Mouse (Mus musculus): ENCODE data around the gene Sprr2f. TPM values are rescaled to one million over a fixed set of nuclear protein-coding genes. Genes with fewer than 3 reads are reported as not detected.

The Sprr2f gene
- polyA plus RNA-seq, 1 experiment from 2014 or later, result not detected

Other genes starting within 250 kb of the Sprr2f start
- not detected in 2 replicates for gene Prr9, start 241.2 kb upstream of the Sprr2f start, polyA plus RNA-seq (2016; fragmentation: Nextera tagmentation; extraction: Ambion mirVana)
- gene Lelp1, start 222.4 kb upstream of the Sprr2f start, polyA plus RNA-seq (2016; fragmentation: Nextera tagmentation; extraction: Ambion mirVana), result not detected in 2 replicates
- gene Sprr2a1, start 149.4 kb upstream of the Sprr2f start, polyA plus RNA-seq (2016; fragmentation: Nextera tagmentation; extraction: Ambion mirVana), result not detected in 2 replicates
- gene Sprr2a2, start 149.3 kb upstream of the Sprr2f start, polyA plus RNA-seq (2016; fragmentation: Nextera tagmentation; extraction: Ambion mirVana), result 1.4 TPM in 1 of 2 replicates, not detected in the other
- gene Sprr2a3, start 79.8 kb upstream of the Sprr2f start, polyA plus RNA-seq (2016; fragmentation: Nextera tagmentation; extraction: Ambion mirVana), result not detected in 2 replicates
- 0.25 TPM in 1 of 2 replicates, not detected in the other for gene Sprr2b, start 48.6 kb upstream of the Sprr2f start, polyA plus RNA-seq (2016; fragmentation: Nextera tagmentation; extraction: Ambion mirVana)
- not detected in 2 replicates for gene Sprr2d, start 26.0 kb upstream of the Sprr2f start, polyA plus RNA-seq (2016; fragmentation: Nextera tagmentation; extraction: Ambion mirVana)
- gene Sprr2e, start 13.0 kb upstream of the Sprr2f start, polyA plus RNA-seq (2016; fragmentation: Nextera tagmentation; extraction: Ambion mirVana), result not detected in 2 replicates
- not detected in 2 replicates for gene Sprr2h, start 20.5 kb downstream of the Sprr2f start, polyA plus RNA-seq (2016; fragmentation: Nextera tagmentation; extraction: Ambion mirVana)
- gene Sprr2i, start 42.8 kb downstream of the Sprr2f start, polyA plus RNA-seq (2016; fragmentation: Nextera tagmentation; extraction: Ambion mirVana), result not detected in 2 replicates
- gene Sprr2j-ps, start 52.9 kb downstream of the Sprr2f start, polyA plus RNA-seq (2016; fragmentation: Nextera tagmentation; extraction: Ambion mirVana), result not detected in 2 replicates
- gene Gm9774, start 64.2 kb downstream of the Sprr2f start, polyA plus RNA-seq (2016; fragmentation: Nextera tagmentation; extraction: Ambion mirVana), result 7.4 and 8.9 TPM in 2 replicates
- not detected in 2 replicates for gene Sprr2k, start 67.4 kb downstream of the Sprr2f start, polyA plus RNA-seq (2016; fragmentation: Nextera tagmentation; extraction: Ambion mirVana)
- gene Sprr1b, start 73.6 kb downstream of the Sprr2f start, polyA plus RNA-seq (2016; fragmentation: Nextera tagmentation; extraction: Ambion mirVana), result not detected in 2 replicates
- not detected in 2 replicates for gene Sprr3, start 93.5 kb downstream of the Sprr2f start, polyA plus RNA-seq (2016; fragmentation: Nextera tagmentation; extraction: Ambion mirVana)
- gene Sprr1a, start 120.7 kb downstream of the Sprr2f start, polyA plus RNA-seq (2016; fragmentation: Nextera tagmentation; extraction: Ambion mirVana), result not detected in 2 replicates
- not detected in 2 replicates for gene Sprr4, start 135.3 kb downstream of the Sprr2f start, polyA plus RNA-seq (2016; fragmentation: Nextera tagmentation; extraction: Ambion mirVana)
- gene 2310046K23Rik, start 169.3 kb downstream of the Sprr2f start, polyA plus RNA-seq (2016; fragmentation: Nextera tagmentation; extraction: Ambion mirVana), result not detected in 2 replicates
- gene Ivl, start 208.5 kb downstream of the Sprr2f start, polyA plus RNA-seq (2016; fragmentation: Nextera tagmentation; extraction: Ambion mirVana), result 0.10 and 0.13 TPM in 2 replicates
- not detected in 2 replicates for gene Smcp, start 223.8 kb downstream of the Sprr2f start, polyA plus RNA-seq (2016; fragmentation: Nextera tagmentation; extraction: Ambion mirVana)
- not detected in 2 replicates for gene 2210017I01Rik, start 242.3 kb downstream of the Sprr2f start, polyA plus RNA-seq (2016; fragmentation: Nextera tagmentation; extraction: Ambion mirVana)

All from neural tube, embryonic 12.5 days (tissue).